Mouse (Mus musculus): ENCODE results near the gene Abhd12. TPM values are rescaled to one million over a fixed set of nuclear protein-coding genes. Genes with fewer than 3 reads are reported as not detected.
A peak's percentile ranks its signal among the peaks of the same experiment; 100 is the strongest.

Gene Abhd12
- polyA plus RNA-seq, 1 experiment from 2014 or later = 41.5 TPM

DNA sequence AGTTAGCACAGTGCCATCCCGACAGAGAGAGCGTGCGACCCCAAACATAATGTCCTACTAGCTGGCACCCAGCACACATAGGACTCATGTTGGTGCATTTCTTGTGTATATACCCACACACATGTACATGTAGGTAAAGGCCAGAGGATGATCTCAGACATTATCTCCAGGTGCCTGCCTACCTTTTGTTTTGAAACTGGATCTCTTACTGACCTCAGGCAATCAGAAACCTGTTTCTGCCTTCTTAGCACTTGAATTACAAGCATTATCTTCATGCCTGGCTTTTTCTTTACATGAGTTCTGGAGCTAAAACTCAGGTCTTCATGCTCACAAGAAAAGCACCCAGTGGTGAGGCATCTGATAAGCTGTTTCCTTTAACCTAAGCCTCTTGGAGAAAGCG lies 68.6 kb downstream of the Abhd12 start:
- Histone ChIP-seq H3K36me3 (ENCODE audit: control insufficient read depth, insufficient read depth) (peaks cover 65% of the 10 kb centered on the region), H3K4me2 (replicated peaks; ENCODE audit: low read depth) (no peak overlapping the region), H3K4me3 (ENCODE audit: low read depth, low read length) (no peak overlapping the region), H3K9me3 (ENCODE audit: control insufficient read depth) (no peaks in the 10 kb centered on the region), H3K27me3 (replicated peaks; ENCODE audit: control insufficient read depth, insufficient read depth, low read length) (no peaks in the 10 kb centered on the region), H3K27ac (ENCODE audit: low read depth, low read length) (no peak overlapping the region), H3K9ac (ENCODE audit: low read depth, low read length) (no peak overlapping the region), H3K4me1 (replicated peaks; ENCODE audit: control insufficient read depth, insufficient read depth, low read length) (no peaks in the 10 kb centered on the region)
- TF ChIP-seq CTCF (IDR thresholded peaks at IDR 0.05; ENCODE audit: low read depth) = no peak
- no peak for ATAC-seq
- 96% methylated on average over 4 of the region's 4 CpGs for WGBS

DNA sequence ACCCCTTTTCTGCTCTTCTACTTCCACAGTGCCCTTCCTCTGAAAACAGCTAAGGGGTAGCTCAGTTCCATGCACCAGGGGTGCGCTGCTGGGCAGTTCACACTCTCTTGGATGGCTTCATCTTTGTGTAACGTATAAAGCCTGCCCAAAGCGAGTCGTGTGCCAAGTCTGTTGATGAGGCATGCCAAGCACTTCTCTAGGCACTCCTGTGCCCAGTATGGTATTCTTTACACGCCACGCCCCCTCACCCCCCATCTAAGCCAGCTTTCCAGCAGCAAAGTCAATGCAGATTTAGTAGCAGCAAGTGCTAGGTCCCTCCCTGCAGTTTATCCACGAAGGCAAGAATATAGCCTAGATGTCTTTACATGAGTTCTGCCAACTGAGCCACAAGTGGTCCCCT lies 69.9 kb downstream of the Abhd12 start:
- no peak for ATAC-seq
- Histone ChIP-seq H3K36me3 (ENCODE audit: control insufficient read depth, insufficient read depth) (peaks cover 78% of the 10 kb centered on the region), H3K4me3 (ENCODE audit: low read depth, low read length) (no peak overlapping the region), H3K9me3 (ENCODE audit: control insufficient read depth) (no peaks in the 10 kb centered on the region), H3K4me1 (replicated peaks; ENCODE audit: control insufficient read depth, insufficient read depth, low read length) (no peaks in the 10 kb centered on the region), H3K27me3 (replicated peaks; ENCODE audit: control insufficient read depth, insufficient read depth, low read length) (no peaks in the 10 kb centered on the region), H3K4me2 (replicated peaks; ENCODE audit: low read depth) (no peak overlapping the region), H3K9ac (ENCODE audit: low read depth, low read length) (no peak overlapping the region), H3K27ac (ENCODE audit: low read depth, low read length) (no peak overlapping the region)
- WGBS = 92% methylated on average over 7 of the region's 7 CpGs
- no peak for TF ChIP-seq CTCF (IDR thresholded peaks at IDR 0.05; ENCODE audit: low read depth)

DNA sequence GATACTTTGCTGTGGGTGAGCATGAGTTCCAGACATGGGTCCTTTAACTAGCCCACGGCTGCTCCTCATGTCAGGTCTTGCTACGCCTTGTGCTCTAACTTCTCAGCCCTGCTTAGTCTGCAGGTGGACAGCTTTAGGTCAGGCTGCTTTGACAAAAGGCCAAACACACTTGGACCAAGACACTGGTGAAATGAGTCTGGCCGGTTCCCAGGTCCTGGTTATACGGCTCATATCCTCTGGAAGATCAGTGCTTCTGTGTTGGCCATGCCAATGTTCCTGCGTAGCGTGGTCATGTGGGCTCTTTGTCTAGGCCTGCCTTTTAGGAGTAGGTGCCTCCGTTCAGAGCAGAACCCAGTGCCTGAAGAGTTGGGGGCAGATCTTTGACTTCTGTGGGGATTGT lies 72.5 kb downstream of the Abhd12 start:
- TF ChIP-seq CTCF (IDR thresholded peaks at IDR 0.05; ENCODE audit: low read depth) = no peak
- no peak overlapping the region for H3K27ac ChIP-seq (ENCODE audit: low read depth, low read length)
- ATAC-seq = no peak
- H3K9ac ChIP-seq (ENCODE audit: low read depth, low read length) = no peak overlapping the region
- H3K9me3 ChIP-seq (ENCODE audit: control insufficient read depth) = no peaks in the 10 kb centered on the region
- no peaks in the 10 kb centered on the region for H3K27me3 ChIP-seq (replicated peaks; ENCODE audit: control insufficient read depth, insufficient read depth, low read length)
- H3K4me3 ChIP-seq (ENCODE audit: low read depth, low read length) = no peak overlapping the region
- WGBS = 93% methylated on average over 7 of the region's 7 CpGs
- H3K4me2 ChIP-seq (replicated peaks; ENCODE audit: low read depth) = no peak overlapping the region
- H3K36me3 ChIP-seq (ENCODE audit: control insufficient read depth, insufficient read depth) = peaks cover 89% of the 10 kb centered on the region
- H3K4me1 ChIP-seq (replicated peaks; ENCODE audit: control insufficient read depth, insufficient read depth, low read length) = no peaks in the 10 kb centered on the region

DNA sequence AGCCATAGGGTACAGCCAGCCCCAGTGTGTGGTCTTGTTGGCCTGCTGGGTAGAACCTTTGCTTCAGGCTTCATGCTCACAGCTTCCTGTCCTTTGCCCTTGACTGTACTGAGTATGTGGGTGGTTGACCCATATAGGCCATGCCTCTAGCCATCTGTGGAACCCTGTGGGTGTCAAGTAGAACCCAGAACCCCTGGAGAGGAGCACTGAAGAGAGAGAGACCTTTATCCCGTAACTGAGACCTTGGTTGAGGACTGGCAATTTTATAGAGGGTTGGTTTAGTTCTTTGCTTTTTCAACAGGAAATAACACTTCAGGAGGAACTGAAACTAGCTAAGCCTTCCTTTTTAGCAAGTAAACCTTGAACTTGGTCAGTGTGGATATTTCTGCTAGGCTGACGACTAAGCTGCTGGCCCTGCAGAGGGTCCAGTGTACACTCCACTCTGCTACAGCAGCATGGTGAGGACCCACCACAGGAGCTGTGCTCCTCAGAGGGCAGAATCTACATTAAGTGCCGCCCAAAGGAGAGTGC lies 73.6 kb downstream of the Abhd12 start:
- Histone ChIP-seq H3K9ac (ENCODE audit: low read depth, low read length) (no peak overlapping the region), H3K9me3 (ENCODE audit: control insufficient read depth) (no peaks in the 10 kb centered on the region), H3K4me2 (replicated peaks; ENCODE audit: low read depth) (no peak overlapping the region), H3K27me3 (replicated peaks; ENCODE audit: control insufficient read depth, insufficient read depth, low read length) (no peaks in the 10 kb centered on the region), H3K36me3 (ENCODE audit: control insufficient read depth, insufficient read depth) (peaks cover 92% of the 10 kb centered on the region), H3K27ac (ENCODE audit: low read depth, low read length) (no peak overlapping the region), H3K4me1 (replicated peaks; ENCODE audit: control insufficient read depth, insufficient read depth, low read length) (no peaks in the 10 kb centered on the region), H3K4me3 (ENCODE audit: low read depth, low read length) (no peak overlapping the region)
- TF ChIP-seq CTCF (IDR thresholded peaks at IDR 0.05; ENCODE audit: low read depth) = no peak
- no peak for ATAC-seq
- 78% methylated on average over 3 of the region's 3 CpGs for WGBS

DNA sequence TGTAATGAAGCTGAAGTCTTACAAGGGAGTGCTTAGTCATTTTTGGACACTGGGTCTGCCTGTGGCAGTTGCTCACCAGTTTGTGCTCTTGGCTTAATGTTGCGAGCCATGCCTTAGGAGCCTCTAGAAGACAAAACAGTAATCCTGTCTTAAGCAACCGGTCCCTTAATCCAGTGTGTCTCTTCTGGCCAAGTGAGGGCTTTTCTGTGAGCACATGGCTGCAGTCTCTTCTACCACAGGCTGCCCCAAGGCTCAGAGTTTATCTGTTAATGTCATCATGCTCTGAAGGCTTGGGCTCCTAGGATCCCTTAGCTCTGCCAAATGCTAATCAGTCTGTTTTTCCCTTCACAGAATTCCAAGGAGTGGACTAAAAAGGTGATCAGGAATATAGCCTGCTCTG lies 74.5 kb downstream of the Abhd12 start:
- WGBS = 91% methylated on average over 2 of the region's 2 CpGs
- Histone ChIP-seq H3K4me2 (replicated peaks; ENCODE audit: low read depth) (no peak overlapping the region), H3K9ac (ENCODE audit: low read depth, low read length) (no peak overlapping the region), H3K4me3 (ENCODE audit: low read depth, low read length) (no peak overlapping the region), H3K36me3 (ENCODE audit: control insufficient read depth, insufficient read depth) (peaks cover 95% of the 10 kb centered on the region), H3K4me1 (replicated peaks; ENCODE audit: control insufficient read depth, insufficient read depth, low read length) (no peaks in the 10 kb centered on the region), H3K9me3 (ENCODE audit: control insufficient read depth) (no peaks in the 10 kb centered on the region), H3K27me3 (replicated peaks; ENCODE audit: control insufficient read depth, insufficient read depth, low read length) (no peaks in the 10 kb centered on the region), H3K27ac (ENCODE audit: low read depth, low read length) (no peak overlapping the region)
- ATAC-seq = no peak
- no peak for TF ChIP-seq CTCF (IDR thresholded peaks at IDR 0.05; ENCODE audit: low read depth)

DNA sequence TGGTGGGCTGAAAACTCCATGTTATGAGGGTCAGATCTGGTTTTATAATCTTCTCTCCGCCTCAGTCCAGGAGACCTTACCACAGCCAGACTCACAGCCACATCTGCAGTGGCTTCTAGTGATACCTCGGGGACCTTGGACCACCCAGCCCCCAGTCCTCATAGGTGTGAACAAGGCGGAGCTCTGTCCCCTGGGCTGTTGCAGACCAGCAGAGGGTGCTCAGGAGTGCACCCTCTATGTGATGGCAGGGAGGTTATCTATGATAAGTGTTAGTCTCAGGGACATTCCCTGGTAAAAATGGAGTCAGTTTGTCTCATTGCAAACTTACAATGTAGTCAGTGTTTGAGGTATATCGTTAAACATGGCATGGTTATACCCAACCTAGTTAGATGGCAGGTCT lies 75.9 kb downstream of the Abhd12 start:
- Histone ChIP-seq H3K36me3 (ENCODE audit: control insufficient read depth, insufficient read depth) (peaks cover 95% of the 10 kb centered on the region), H3K27me3 (replicated peaks; ENCODE audit: control insufficient read depth, insufficient read depth, low read length) (no peaks in the 10 kb centered on the region), H3K9ac (ENCODE audit: low read depth, low read length) (no peak overlapping the region), H3K4me2 (replicated peaks; ENCODE audit: low read depth) (no peak overlapping the region), H3K4me1 (replicated peaks; ENCODE audit: control insufficient read depth, insufficient read depth, low read length) (no peaks in the 10 kb centered on the region), H3K4me3 (ENCODE audit: low read depth, low read length) (no peak overlapping the region), H3K9me3 (ENCODE audit: control insufficient read depth) (no peaks in the 10 kb centered on the region), H3K27ac (ENCODE audit: low read depth, low read length) (no peak overlapping the region)
- 80% methylated on average over 4 of the region's 4 CpGs for WGBS
- no peak for ATAC-seq
- peak; percentile 31 for TF ChIP-seq CTCF (IDR thresholded peaks at IDR 0.05; ENCODE audit: low read depth)

DNA sequence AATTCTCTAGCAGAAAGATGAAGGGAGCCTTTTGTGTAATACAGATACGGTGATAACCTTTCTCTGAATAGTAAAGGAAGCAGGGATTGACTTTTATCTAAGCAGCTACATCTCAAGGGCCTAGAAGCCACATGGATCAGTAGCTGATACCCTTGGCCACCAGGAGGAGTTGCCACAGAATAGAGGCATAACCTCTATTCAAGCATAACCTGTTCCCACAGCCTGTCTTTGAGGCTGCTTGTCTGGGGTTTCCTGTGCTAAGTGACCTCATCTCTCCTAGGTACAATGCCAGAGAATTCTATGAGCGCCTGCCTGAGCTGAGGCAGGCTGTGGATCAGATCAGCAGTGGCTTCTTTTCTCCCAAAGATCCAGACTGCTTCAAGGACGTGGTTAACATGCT lies 76.4 kb downstream of the Abhd12 start:
- ATAC-seq = no peak
- H3K4me1 ChIP-seq (replicated peaks; ENCODE audit: control insufficient read depth, insufficient read depth, low read length) = no peaks in the 10 kb centered on the region
- no peak overlapping the region for H3K4me2 ChIP-seq (replicated peaks; ENCODE audit: low read depth)
- no peak overlapping the region for H3K27ac ChIP-seq (ENCODE audit: low read depth, low read length)
- H3K9me3 ChIP-seq (ENCODE audit: control insufficient read depth) = no peaks in the 10 kb centered on the region
- no peaks in the 10 kb centered on the region for H3K27me3 ChIP-seq (replicated peaks; ENCODE audit: control insufficient read depth, insufficient read depth, low read length)
- peaks cover 95% of the 10 kb centered on the region for H3K36me3 ChIP-seq (ENCODE audit: control insufficient read depth, insufficient read depth)
- H3K9ac ChIP-seq (ENCODE audit: low read depth, low read length) = no peak overlapping the region
- TF ChIP-seq CTCF (IDR thresholded peaks at IDR 0.05; ENCODE audit: low read depth) = peak; percentile 58
- WGBS = 70% methylated on average over 3 of the region's 3 CpGs
- H3K4me3 ChIP-seq (ENCODE audit: low read depth, low read length) = no peak overlapping the region

Measured in intestine, postnatal 0 days (tissue).